Mouse (Mus musculus) kidney, adult 2 months (tissue): ENCODE measurements around the gene Gm14296.
"Not testable (repeated sequence)": the region's sequence is repeated elsewhere in the genome, so short reads cannot be mapped to it uniquely, and the experiment has no call there.

Experiments
- CTCF ChIP-seq: fragments of 200-500 bp; conservative IDR thresholded peaks from 2 replicates; pipeline ENCODE4 v1.5.1; 2011; ENCODE audit warnings: low read depth, mild to moderate bottlenecking, control low read depth, low read length, moderate library complexity, mixed read lengths; ENCODE audit not compliant: insufficient read depth, insufficient read length
- POLR2A ChIP-seq: fragments of 200-500 bp; IDR thresholded peaks from one replicate; pipeline ENCODE4 v1.6.1; 2011; ENCODE audit warnings: low read depth, low read length, control low read depth

- TF ChIP-seq CTCF, POLR2A: not testable (repeated sequence)
These were observed 22.1 kb downstream of the Gm14296 start for GRCm38 (mm10) chr2:176905464-176905863.
